Mouse (Mus musculus) 3134 (cell line): ENCODE data around the gene Nmrk1.
A peak's percentile ranks its signal among the peaks of the same experiment; 100 is the strongest.
"Not testable (repeated sequence)": the region's sequence is repeated elsewhere in the genome, so short reads cannot be mapped to it uniquely, and the experiment has no call there.

Experiments used
- DNase-seq: peaks from one replicate; pipeline ENCODE4 v3.0.0-alpha.2; 2011; ENCODE audit warnings: low spot score; ENCODE audit not compliant: insufficient read length; ENCODE audit errors: extremely low read depth

Gene Nmrk1

GRCm38 (mm10) chr19:18631644-18632219, at the start of gene Nmrk1, which contains the start of gene Ostf1:
TSS of gene Nmrk1 (plus strand) at chr19:18631950.
TSS of gene Ostf1 (minus strand) at chr19:18631823.
- peak; percentile 95 for DNase-seq

GRCm38 (mm10) chr19:18582226-18582625, 49.5 kb upstream of the Nmrk1 start:
- no peak for DNase-seq

GRCm38 (mm10) chr19:18582887-18583286, 48.9 kb upstream of the Nmrk1 start:
- DNase-seq, result no peak

GRCm38 (mm10) chr19:18583706-18584105, 48.0 kb upstream of the Nmrk1 start:
- no peak for DNase-seq

GRCm38 (mm10) chr19:18584621-18585020, 47.1 kb upstream of the Nmrk1 start:
- DNase-seq, result no peak

GRCm38 (mm10) chr19:18587118-18587517, 44.6 kb upstream of the Nmrk1 start:
- no peak for DNase-seq

- no peak for DNase-seq
Measured at GRCm38 (mm10) chr19:18588243-18588642, 43.5 kb upstream of the Nmrk1 start.

- not testable (repeated sequence) for DNase-seq
Measured at GRCm38 (mm10) chr19:18588801-18589200, 42.9 kb upstream of the Nmrk1 start.

- no peak for DNase-seq
Measured at GRCm38 (mm10) chr19:18589276-18589675, 42.5 kb upstream of the Nmrk1 start.

GRCm38 (mm10) chr19:18590234-18590633, 41.5 kb upstream of the Nmrk1 start:
- no peak for DNase-seq

GRCm38 (mm10) chr19:18590942-18591354, 40.8 kb upstream of the Nmrk1 start:
- no peak for DNase-seq

- DNase-seq, result no peak
Measured at GRCm38 (mm10) chr19:18592919-18593318, 38.8 kb upstream of the Nmrk1 start.

- DNase-seq, result no peak
Measured at GRCm38 (mm10) chr19:18593722-18594121, 38.0 kb upstream of the Nmrk1 start.

- no peak for DNase-seq
Measured at GRCm38 (mm10) chr19:18596876-18597275, 34.9 kb upstream of the Nmrk1 start.

GRCm38 (mm10) chr19:18597772-18598171, 34.0 kb upstream of the Nmrk1 start:
- no peak for DNase-seq

GRCm38 (mm10) chr19:18598265-18598926, 33.4 kb upstream of the Nmrk1 start:
- DNase-seq, result peak; percentile 16

GRCm38 (mm10) chr19:18599051-18599450, 32.7 kb upstream of the Nmrk1 start:
- peak; percentile 30 for DNase-seq

- no peak for DNase-seq
Measured at GRCm38 (mm10) chr19:18599650-18600049, 32.1 kb upstream of the Nmrk1 start.

- DNase-seq, result no peak
Measured at GRCm38 (mm10) chr19:18600611-18601010, 31.1 kb upstream of the Nmrk1 start.

- DNase-seq, result no peak
Measured at GRCm38 (mm10) chr19:18603011-18603410, 28.7 kb upstream of the Nmrk1 start.

GRCm38 (mm10) chr19:18607907-18608306, 23.8 kb upstream of the Nmrk1 start:
- no peak for DNase-seq

GRCm38 (mm10) chr19:18608975-18609374, 22.8 kb upstream of the Nmrk1 start:
- no peak for DNase-seq
